ENCODE assay signal across 26 mouse cellular contexts in the genomic region with DNA sequence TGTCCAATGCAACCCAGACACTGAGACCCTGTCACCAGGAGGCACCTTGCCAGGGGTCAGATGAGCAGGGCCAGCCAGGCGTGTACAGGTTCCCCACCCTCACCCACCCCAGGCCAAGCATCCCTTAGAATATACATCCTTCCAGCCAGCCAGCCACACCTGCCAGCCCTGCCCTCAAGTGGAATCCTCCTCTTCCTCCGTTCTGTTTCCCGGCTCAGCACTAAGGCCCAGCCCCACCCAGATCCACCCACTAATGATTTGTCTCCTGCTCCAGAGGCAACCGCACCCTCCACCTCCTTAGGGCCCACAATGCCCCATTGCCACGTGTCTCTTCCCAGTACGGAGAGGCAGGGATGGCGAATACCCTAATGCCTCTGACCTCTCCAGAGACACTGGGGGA. TPM values are rescaled to one million over a fixed set of nuclear protein-coding genes. Genes with fewer than 3 reads are reported as not detected.
"Had no signal": no experiment of that assay in that cellular context is flagged by ENCODE, and none has a peak within 500 bp of the region (broad histone marks: within the 10 kb centered on the region; RNA-seq: fewer than 3 reads in every experiment).

No protein-coding gene starts in this region.

- DNase-seq: gastrocnemius, postnatal 14 days; gastrocnemius, postnatal 36 days; heart, adult 18-20 months; heart, postnatal 14 days; heart, postnatal 36 days; kidney, adult 11 months; kidney, adult 2 months; kidney, adult 9 months; kidney, postnatal 14 days; kidney, postnatal 36 days; layer of hippocampus, adult 9-11 months; left cerebral cortex, postnatal 4 days; lung, adult 18-20 months had no signal

- ATAC-seq: hindbrain, postnatal 0 days; intestine, embryonic 16.5 days; liver, embryonic 12.5 days had no signal

RNA-seq across cellular contexts. Expression of gene Krt42, which starts 5.0 kb away (rescaled TPM):
- total RNA-seq: gastrocnemius, adult 8-10 months; gastrocnemius, postnatal 14 days; gastrocnemius, postnatal 36 days; heart, adult 18-20 months; heart, adult 8-10 months; heart, postnatal 14 days; heart, postnatal 36 days; hematopoietic stem cell, adult 5-6 weeks; hindbrain, postnatal 0 days; layer of hippocampus, adult 18-20 months; layer of hippocampus, adult 8-10 months; layer of hippocampus, postnatal 25 days; left cerebral cortex, adult 8-10 months; left cerebral cortex, postnatal 10 days; left cerebral cortex, postnatal 25 days; left cerebral cortex, postnatal 4 days; liver, adult 2 months had no signal

RNA-seq across cellular contexts. Expression of gene Krt17, which starts 13.9 kb away (rescaled TPM):
- total RNA-seq: gastrocnemius, adult 8-10 months; gastrocnemius, postnatal 14 days; heart, adult 8-10 months; heart, postnatal 36 days; hematopoietic stem cell, adult 5-6 weeks; layer of hippocampus, adult 18-20 months; layer of hippocampus, adult 8-10 months; layer of hippocampus, postnatal 25 days; left cerebral cortex, postnatal 10 days; left cerebral cortex, postnatal 4 days; liver, adult 2 months had no signal

RNA-seq across cellular contexts. Expression of gene Krt16, which starts 26.0 kb away (rescaled TPM):
- total RNA-seq: gastrocnemius, adult 8-10 months; gastrocnemius, postnatal 14 days; gastrocnemius, postnatal 36 days; heart, adult 18-20 months; heart, adult 8-10 months; heart, postnatal 14 days; heart, postnatal 36 days; hematopoietic stem cell, adult 5-6 weeks; hindbrain, postnatal 0 days; layer of hippocampus, adult 18-20 months; layer of hippocampus, adult 8-10 months; layer of hippocampus, postnatal 25 days; left cerebral cortex, adult 8-10 months; left cerebral cortex, postnatal 10 days; left cerebral cortex, postnatal 25 days; left cerebral cortex, postnatal 4 days; liver, adult 2 months had no signal

RNA-seq across cellular contexts. Expression of gene Gast, which starts 59.5 kb away (rescaled TPM):
- total RNA-seq: gastrocnemius, adult 8-10 months; gastrocnemius, postnatal 14 days; gastrocnemius, postnatal 36 days; heart, adult 18-20 months; heart, adult 8-10 months; heart, postnatal 14 days; heart, postnatal 36 days; hematopoietic stem cell, adult 5-6 weeks; hindbrain, postnatal 0 days; layer of hippocampus, adult 18-20 months; layer of hippocampus, adult 8-10 months; layer of hippocampus, postnatal 25 days; left cerebral cortex, adult 8-10 months; left cerebral cortex, postnatal 10 days; left cerebral cortex, postnatal 25 days; left cerebral cortex, postnatal 4 days; liver, adult 2 months had no signal
